Mouse (Mus musculus) CD4-positive helper T cell, adult 2 months (primary cell): ENCODE data around the gene Xxylt1.
A peak's percentile ranks its signal among the peaks of the same experiment; 100 is the strongest.
"Not testable (repeated sequence)": the region's sequence is repeated elsewhere in the genome, so short reads cannot be mapped to it uniquely, and the experiment has no call there.

Source experiments
- DNase-seq: peaks from one replicate; pipeline ENCODE4 v3.0.0-alpha.2; 2012; ENCODE audit warnings: low read depth, missing footprints, low spot score

The Xxylt1 gene

GRCm38 (mm10) chr16:31024997-31025396 lies 56.2 kb downstream of the Xxylt1 start:
- DNase-seq, result no peak

GRCm38 (mm10) chr16:31024221-31024620 lies 57.0 kb downstream of the Xxylt1 start:
- DNase-seq, result no peak

DNA sequence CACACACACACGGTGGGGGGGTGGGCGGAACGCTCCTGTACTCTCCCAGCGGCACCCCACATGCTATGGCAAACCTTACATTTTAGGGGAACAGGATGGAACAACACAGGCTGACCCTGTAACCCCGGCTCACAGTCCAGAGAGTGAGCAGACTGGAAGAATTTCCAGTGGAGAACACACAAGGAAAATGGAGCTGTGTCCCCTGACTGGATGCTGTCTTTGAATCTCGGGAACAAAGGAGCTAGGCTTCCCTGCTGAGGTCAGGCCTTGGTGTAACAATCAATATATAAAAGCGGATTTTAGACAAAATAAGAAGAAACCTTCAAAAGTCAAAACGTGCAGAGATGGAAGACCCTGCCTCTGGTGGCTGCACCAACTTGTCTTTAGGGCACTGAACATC lies 57.4 kb downstream of the Xxylt1 start:
- DNase-seq, result no peak

GRCm38 (mm10) chr16:31022287-31022686 lies 58.9 kb downstream of the Xxylt1 start:
- DNase-seq, result no peak

GRCm38 (mm10) chr16:31019514-31019913 lies 61.7 kb downstream of the Xxylt1 start:
- no peak for DNase-seq

DNA sequence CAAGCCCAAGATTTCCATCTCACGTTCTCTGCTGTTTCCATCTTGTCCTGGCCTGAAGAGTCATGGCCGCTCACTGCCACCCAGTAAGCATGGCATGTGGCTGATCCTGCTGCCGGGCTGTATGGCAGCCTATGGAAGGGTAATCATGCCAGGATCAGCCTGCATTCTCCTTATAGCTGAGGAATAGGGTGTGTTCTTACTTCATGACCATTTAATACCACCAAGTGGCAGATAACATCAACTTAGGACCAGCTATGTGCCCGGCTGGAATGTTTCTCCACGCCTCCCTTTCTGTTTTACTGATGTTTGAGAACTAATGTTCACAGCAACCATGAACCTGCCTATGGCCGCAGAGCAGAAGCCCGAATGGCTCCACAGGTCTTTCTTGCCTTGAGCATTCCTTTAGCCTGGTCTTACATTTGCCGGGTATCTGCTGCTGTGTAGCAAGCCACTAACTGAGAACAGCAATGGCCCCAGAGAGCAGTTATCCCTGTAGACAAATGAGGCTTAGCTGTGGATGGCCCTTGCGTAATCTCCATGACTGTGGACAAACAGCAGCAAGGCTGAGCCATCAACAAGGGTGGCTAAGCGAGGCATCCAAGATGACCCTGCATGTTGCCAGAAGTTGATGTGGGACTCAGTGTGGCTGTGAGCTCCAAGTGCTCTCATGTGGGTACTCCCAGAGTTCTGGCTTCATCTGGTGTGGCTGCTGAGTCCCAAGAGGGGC lies 63.4 kb downstream of the Xxylt1 start:
- DNase-seq, result no peak

GRCm38 (mm10) chr16:31016669-31017068 lies 64.6 kb downstream of the Xxylt1 start:
- no peak for DNase-seq

DNA sequence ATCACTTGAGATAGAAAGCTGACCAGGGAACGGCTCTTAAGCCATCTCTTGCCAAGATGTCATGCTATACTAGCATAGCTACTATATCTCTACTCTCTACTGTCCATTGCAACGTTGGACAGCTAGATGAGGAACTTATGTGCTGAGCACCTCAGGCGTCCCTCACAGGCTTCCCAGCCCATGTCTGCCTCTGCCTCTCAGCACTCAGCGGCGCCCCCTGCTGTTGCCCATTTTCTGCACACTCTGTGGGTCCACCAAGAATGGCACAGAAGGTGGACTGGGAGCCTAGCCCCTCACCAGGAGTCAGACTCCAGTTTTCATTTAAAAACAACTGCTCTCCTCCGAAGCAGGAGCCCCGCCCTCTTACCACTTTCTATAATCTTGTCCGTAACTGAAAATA lies 65.1 kb downstream of the Xxylt1 start:
- DNase-seq, result no peak

- DNase-seq, result no peak
These were observed 66.0 kb downstream of the Xxylt1 start for GRCm38 (mm10) chr16:31015271-31015670.

DNA sequence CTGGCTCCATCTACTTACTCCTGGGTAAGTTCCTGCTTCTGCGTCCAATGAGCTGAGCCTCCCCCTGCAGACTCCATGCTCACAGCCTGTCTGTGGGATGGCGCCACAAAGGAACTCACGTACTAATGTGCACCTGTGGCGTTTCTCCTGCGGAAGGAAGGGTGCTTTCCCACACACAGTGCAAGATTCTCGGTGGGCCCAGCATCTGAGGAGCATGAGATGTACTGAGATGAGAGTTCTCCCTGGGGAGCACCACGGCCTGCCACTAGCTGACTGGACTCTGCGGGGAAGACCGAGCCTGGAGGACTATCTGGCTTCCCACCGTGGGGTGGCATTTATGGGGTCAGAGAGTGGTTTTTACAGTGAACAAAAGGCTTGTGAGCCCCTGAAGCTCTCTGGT lies 69.0 kb downstream of the Xxylt1 start:
- no peak for DNase-seq

DNA sequence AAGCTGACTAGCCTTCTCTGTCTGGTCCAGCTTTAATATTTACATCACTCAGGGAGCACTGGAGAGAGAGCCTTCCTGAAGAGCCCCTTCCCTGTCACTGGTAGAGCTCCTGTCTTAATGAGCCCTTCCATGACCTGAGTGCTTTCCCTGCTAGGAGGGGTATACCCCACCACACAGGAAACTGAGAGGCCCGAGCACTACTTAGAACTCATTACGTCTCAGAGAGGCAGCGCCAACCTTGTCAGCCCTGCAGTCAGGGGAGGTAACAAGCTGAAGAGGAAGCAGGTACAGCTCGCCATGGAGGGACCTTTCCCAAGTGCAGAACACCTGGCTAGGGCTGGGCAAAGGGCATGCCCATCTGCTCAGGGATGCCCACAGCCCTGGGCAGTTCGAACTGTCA lies 70.8 kb downstream of the Xxylt1 start:
- no peak for DNase-seq

GRCm38 (mm10) chr16:31008326-31008725 lies 72.9 kb downstream of the Xxylt1 start:
- no peak for DNase-seq

GRCm38 (mm10) chr16:31007582-31007981 lies 73.7 kb downstream of the Xxylt1 start:
- no peak for DNase-seq

DNA sequence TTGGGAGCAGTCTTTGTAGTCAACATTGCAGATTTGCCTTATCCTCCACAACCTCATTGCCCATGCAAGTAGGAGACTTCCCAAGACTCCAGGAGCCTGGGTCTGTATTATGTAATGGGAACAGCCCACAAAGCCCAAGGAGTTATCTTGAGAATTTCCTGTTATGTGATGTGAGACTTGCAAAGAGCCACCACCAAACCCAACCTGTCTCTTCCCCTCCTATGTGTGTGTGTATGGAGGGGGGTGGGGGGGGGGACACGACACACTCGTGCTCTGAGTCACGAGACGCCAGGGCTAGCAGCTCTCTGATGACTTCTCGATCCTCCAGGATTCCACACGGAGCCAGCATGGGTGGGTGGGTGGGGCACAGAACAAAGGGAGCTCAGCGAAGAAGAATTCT lies 75.5 kb downstream of the Xxylt1 start:
- DNase-seq, result no peak

DNA sequence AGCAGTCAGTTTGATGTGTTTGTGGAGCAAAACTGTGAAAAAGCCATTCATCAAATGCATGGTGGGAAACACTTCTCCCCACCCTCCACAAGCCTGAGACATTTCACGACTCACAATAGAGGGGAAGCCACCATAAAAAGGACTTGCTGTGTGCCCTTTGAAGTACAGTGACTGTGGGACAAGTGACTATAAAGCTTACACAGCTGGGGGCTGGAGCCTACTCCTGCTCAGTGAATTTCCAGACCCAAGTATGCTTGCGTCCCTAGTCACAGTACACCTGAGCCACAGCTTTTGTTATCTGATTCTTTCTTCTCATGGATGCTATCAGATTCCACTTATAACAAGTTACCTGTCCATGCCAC lies 76.9 kb downstream of the Xxylt1 start:
- DNase-seq, result no peak

- not testable (repeated sequence) for DNase-seq
These were observed 77.5 kb downstream of the Xxylt1 start for GRCm38 (mm10) chr16:31003592-31004320.

GRCm38 (mm10) chr16:31002926-31003325 lies 78.3 kb downstream of the Xxylt1 start:
- DNase-seq, result no peak

DNA sequence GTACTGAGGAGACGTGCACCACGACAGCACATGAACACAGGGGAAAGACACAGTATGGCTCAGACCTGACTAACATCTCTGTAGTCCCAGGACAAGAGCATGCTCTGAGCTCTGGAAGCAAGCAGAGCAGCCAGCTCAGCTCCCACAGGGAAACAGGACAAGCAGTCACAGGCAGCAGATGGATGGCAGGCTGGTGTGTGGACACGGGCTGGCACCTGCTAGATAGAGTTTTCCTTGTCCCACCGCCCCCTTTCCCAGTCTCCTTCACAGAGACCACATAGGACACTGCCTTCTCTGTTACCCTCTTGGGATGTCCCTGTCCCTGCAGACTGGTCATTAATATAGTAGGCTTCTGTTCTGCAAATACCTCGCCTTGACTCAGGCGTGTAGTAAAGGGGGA lies 79.1 kb downstream of the Xxylt1 start:
- no peak for DNase-seq

GRCm38 (mm10) chr16:30998711-30999110 lies 82.5 kb downstream of the Xxylt1 start:
- no peak for DNase-seq

DNA sequence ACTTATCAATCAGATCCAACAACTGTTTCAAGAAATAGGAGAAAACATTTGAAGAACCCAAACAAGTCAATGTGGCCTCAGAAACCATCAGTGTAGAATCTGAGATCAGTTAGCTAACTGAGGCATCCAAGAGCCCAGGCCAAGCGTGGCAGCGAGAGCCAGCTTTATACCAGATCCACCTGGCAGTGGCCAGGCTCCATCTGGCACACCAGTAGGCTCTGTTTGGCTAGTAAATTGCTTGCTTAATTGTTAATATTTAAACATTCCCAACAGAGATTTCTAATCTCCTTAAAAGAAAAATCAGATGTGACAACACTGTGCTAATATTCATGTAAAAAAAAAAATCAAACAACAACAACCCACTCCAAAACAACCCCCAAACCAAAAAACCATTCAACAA lies 83.2 kb downstream of the Xxylt1 start:
- DNase-seq, result no peak

- peak; percentile 21 for DNase-seq
These were observed 85.8 kb downstream of the Xxylt1 start for GRCm38 (mm10) chr16:30995446-30995845.

GRCm38 (mm10) chr16:30994881-30995280 lies 86.4 kb downstream of the Xxylt1 start:
- DNase-seq, result no peak

DNA sequence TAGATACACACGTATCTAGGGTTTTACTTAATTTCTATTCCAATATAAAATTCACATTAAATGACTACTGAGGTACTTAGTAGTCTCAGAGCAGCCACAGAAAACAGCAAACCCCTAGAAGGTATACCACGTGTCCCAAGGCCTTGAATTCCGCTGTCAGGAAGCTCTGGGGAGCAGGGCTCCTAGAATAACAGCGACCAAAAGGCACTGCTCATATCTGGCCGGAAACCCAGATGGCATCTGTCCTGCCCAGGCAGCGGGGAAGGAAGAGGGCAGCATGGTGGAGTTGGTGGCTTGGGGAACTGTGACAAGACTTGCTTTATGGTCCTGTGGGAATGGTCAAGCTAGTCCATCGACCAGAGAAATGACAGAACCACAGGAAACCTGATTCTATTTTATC lies 86.9 kb downstream of the Xxylt1 start:
- DNase-seq, result no peak
